Mouse (Mus musculus): ENCODE results near the gene Cel.

Gene Cel

GRCm38 (mm10) chr2:28536766-28537633, 26.2 kb downstream of the Cel start:
- no peak for DNase-seq

GRCm38 (mm10) chr2:28536166-28536565, 27.0 kb downstream of the Cel start:
- no peak for DNase-seq

GRCm38 (mm10) chr2:28535650-28536049, 27.6 kb downstream of the Cel start:
- no peak for DNase-seq

- no peak for DNase-seq
Measured at GRCm38 (mm10) chr2:28535263-28535540, 28.0 kb downstream of the Cel start.

- peak; percentile 70 to 81 for DNase-seq
Measured at GRCm38 (mm10) chr2:28534436-28535262, 28.6 kb downstream of the Cel start.

GRCm38 (mm10) chr2:28533901-28534435, 29.2 kb downstream of the Cel start:
- DNase-seq: no peak

GRCm38 (mm10) chr2:28532938-28533771, 30.0 kb downstream of the Cel start:
- DNase-seq: peak; percentile 88 to 93

- DNase-seq: no peak
Measured at GRCm38 (mm10) chr2:28530311-28530710, 32.9 kb downstream of the Cel start.

- DNase-seq: no peak
Measured at GRCm38 (mm10) chr2:28529856-28530255, 33.3 kb downstream of the Cel start.

GRCm38 (mm10) chr2:28528354-28528730, 34.9 kb downstream of the Cel start:
- DNase-seq: no peak

GRCm38 (mm10) chr2:28527436-28528353, 35.5 kb downstream of the Cel start:
- no peak for DNase-seq

- DNase-seq: no peak
Measured at GRCm38 (mm10) chr2:28525943-28526876, 37.0 kb downstream of the Cel start.

GRCm38 (mm10) chr2:28525219-28525942, 37.8 kb downstream of the Cel start:
- DNase-seq: peak; percentile 70 to 87

- DNase-seq: no peak
Measured at GRCm38 (mm10) chr2:28524406-28524805, 38.8 kb downstream of the Cel start.

- peak; percentile 93 to 95 for DNase-seq
Measured at GRCm38 (mm10) chr2:28523643-28524117, 39.5 kb downstream of the Cel start.

GRCm38 (mm10) chr2:28522166-28522565, 41.0 kb downstream of the Cel start:
- peak; percentile 71 to 87 for DNase-seq

GRCm38 (mm10) chr2:28521571-28522151, 41.5 kb downstream of the Cel start:
- peak in 1 of 2 experiments; percentile 66 for DNase-seq

- no peak for DNase-seq
Measured at GRCm38 (mm10) chr2:28520581-28520980, 42.6 kb downstream of the Cel start.

GRCm38 (mm10) chr2:28518231-28518630, 45.0 kb downstream of the Cel start:
- DNase-seq: no peak

Data from kidney, postnatal 25 days (tissue).